ENCODE assay signal across 8 mouse cellular contexts in the genomic region with DNA sequence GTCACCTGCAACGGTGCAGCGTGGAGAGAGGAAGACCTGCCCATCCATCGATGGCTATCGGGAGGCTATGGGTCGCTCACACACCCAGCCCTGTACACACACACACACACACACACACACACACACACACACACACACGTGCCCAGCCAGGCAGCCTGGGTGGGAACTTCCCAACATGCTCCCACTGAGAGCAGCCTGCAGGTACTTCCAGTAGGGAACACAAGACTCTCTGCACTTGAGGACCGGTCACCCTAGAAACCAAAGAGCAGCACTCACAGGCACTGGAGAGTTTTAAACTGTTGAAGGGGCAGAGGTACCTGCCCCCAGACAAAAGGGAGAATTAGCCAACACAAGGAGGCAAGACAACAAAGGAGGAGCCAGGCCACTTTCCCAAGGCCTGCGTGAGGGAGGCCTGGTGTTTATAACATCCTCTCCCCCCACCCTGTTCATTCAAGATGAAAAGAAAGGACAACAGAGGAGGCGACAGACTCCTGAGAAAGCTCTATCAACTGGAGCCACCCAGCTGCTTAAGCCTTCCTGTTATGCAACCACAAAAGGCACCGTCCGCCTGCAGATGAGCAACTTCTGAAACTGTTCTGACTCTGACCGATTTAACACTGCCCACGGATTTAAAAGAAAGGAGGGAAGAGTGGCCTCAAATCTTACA.
DNase-seq lines count a peak whose midpoint lies in the region; ATAC-seq lines count a peak whose summit lies in the region.

No protein-coding gene starts in this region.

- peaks cover 26% of the 10 kb centered on the region for H3K4me1 ChIP-seq in hindbrain, embryonic 15.5 days (replicated peaks)
- peaks cover 35% of the 10 kb centered on the region for H3K4me1 ChIP-seq in midbrain, embryonic 12.5 days

- no peaks in the 10 kb centered on the region for H3K27me3 ChIP-seq in hindbrain, embryonic 15.5 days
- peaks cover 43% of the 10 kb centered on the region for H3K27me3 ChIP-seq in midbrain, embryonic 12.5 days

- no peak for ATAC-seq in hindbrain, embryonic 15.5 days (ENCODE audit: low FRiP score, low read depth)
- ATAC-seq in midbrain, embryonic 12.5 days (ENCODE audit: low FRiP score, low read depth) = peak; percentile 38

- peak overlapping the region; percentile 70 for H3K4me2 ChIP-seq in hindbrain, embryonic 15.5 days
- peak overlapping the region; percentile 69 for H3K4me2 ChIP-seq in midbrain, embryonic 12.5 days (replicated peaks)

- DNase-seq in left cerebral cortex, adult 18-20 months (ENCODE audit: low spot score in 2 of 2) = peak; percentile 50 to 60
- DNase-seq in left cerebral cortex, adult 11 months (ENCODE audit: low spot score) = no peak
- peak; percentile 58 for DNase-seq in embryo, embryonic 10 days (ENCODE audit: low spot score)
- no peak for DNase-seq in cerebellum, adult 11-12 months
- no peak for DNase-seq in right cerebral cortex, postnatal 25 days
- no peak for DNase-seq in layer of hippocampus, postnatal 25 days (ENCODE audit: extremely low spot score in 1 of 2, low spot score in 1 of 2)

- no peaks in the 10 kb centered on the region for H3K9me3 ChIP-seq in hindbrain, embryonic 15.5 days
- H3K9me3 ChIP-seq in midbrain, embryonic 12.5 days = no peaks in the 10 kb centered on the region

- 36% methylated on average over 13 of the region's 13 CpGs for WGBS in hindbrain, embryonic 15.5 days
- 19% methylated on average over 13 of the region's 13 CpGs for WGBS in midbrain, embryonic 12.5 days

- 0 out of 2 replicates have a peak overlapping the region, but pooled peaks have one; percentile 1 for H3K4me3 ChIP-seq in hindbrain, embryonic 15.5 days
- no peak overlapping the region for H3K4me3 ChIP-seq in midbrain, embryonic 12.5 days

- no peak overlapping the region for H3K27ac ChIP-seq in hindbrain, embryonic 15.5 days (replicated peaks)
- no peak overlapping the region for H3K27ac ChIP-seq in midbrain, embryonic 12.5 days (replicated peaks)

- H3K36me3 ChIP-seq in hindbrain, embryonic 15.5 days = peaks cover 7% of the 10 kb centered on the region
- peaks cover 3% of the 10 kb centered on the region; the same call in 1 of the 2 replicates for H3K36me3 ChIP-seq in midbrain, embryonic 12.5 days

- H3K9ac ChIP-seq in hindbrain, embryonic 15.5 days = no peak overlapping the region
- no peak overlapping the region; the same call in 1 of the 2 replicates for H3K9ac ChIP-seq in midbrain, embryonic 12.5 days (replicated peaks)

Comparison
In these comparisons a context has a peak if more than half of its experiments do, and no peak if none do; other contexts are left out.
1. DNase-seq: peak in left cerebral cortex, adult 18-20 months (2 of 2) and embryo, embryonic 10 days (single experiment); none in left cerebral cortex, adult 11 months (single experiment), cerebellum, adult 11-12 months (single experiment), right cerebral cortex, postnatal 25 days (single experiment) and layer of hippocampus, postnatal 25 days (0 of 2).